Mouse (Mus musculus): Measurements from ENCODE around the gene St14.

DNA sequence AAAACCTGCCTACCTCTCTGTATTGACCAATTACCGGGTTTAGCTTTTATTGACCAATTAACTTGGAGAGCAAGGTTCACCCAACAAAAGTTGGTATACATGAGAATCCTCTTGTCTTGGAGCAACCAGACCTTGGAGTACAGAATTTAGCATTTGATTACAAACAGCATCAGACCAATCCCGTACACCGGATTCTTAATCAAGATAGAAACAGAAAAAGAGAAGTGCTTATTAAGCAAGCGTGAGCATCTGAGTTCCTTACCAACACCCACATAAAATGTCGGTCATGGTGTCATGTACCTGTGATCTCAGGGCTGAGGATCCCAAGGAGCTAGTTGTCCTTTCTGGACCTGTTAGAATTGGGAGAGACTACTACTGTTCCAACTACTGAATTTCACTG lies 81.4 kb downstream of the St14 start:
- TF ChIP-seq CEBPB (IDR thresholded peaks at IDR 0.05; ENCODE audit: low read depth), result no peak
- no peak for TF ChIP-seq CTCF (IDR thresholded peaks at IDR 0.05; ENCODE audit: control insufficient read depth, insufficient read depth, insufficient read length)

Measured in C2C12 (cell line).